Mouse (Mus musculus) stomach, postnatal 0 days (tissue): ENCODE measurements around the gene Zfand2a. TPM values are rescaled to one million over a fixed set of nuclear protein-coding genes. Genes with fewer than 3 reads are reported as not detected.

Experiments
- ATAC-seq: fragments of 200-750 bp; cut with Nextera tagmentation; 2 replicates; pipeline ENCODE4 v1.8.0; 2017; ENCODE audit not compliant: low FRiP score, low TSS enrichment
- DNase-seq: peaks from one replicate; pipeline ENCODE4 v3.0.0-alpha.2; 2016; ENCODE audit warnings: low spot score
- H3K27ac ChIP-seq: fragments of 300-500 bp; sonication (generic); replicated peaks from 2 replicates; pipeline ENCODE4 v1.5.1; 2014; ENCODE audit warnings: mild to moderate bottlenecking, control low read depth
- H3K27me3 ChIP-seq: fragments of 300-500 bp; sonication (generic); 2 replicates; pipeline ENCODE4 v1.6.1; 2014; ENCODE audit warnings: low read length; ENCODE audit not compliant: control insufficient read depth, insufficient read depth
- H3K36me3 ChIP-seq: fragments of 300-500 bp; sonication (generic); 2 replicates; pipeline ENCODE4 v1.6.1; 2014; ENCODE audit warnings: low read length, mixed read lengths; ENCODE audit not compliant: control insufficient read depth, insufficient read depth
- H3K4me1 ChIP-seq: fragments of 300-500 bp; sonication (generic); replicated peaks from 2 replicates; pipeline ENCODE4 v1.6.1; 2014; ENCODE audit warnings: antibody characterized with exemption; ENCODE audit not compliant: control insufficient read depth, insufficient read depth
- H3K4me2 ChIP-seq: fragments of 300-500 bp; sonication (generic); replicated peaks from 2 replicates; pipeline ENCODE4 v1.6.1; 2014; ENCODE audit warnings: low read depth, mild to moderate bottlenecking, control low read depth, moderate library complexity
- H3K4me3 ChIP-seq: fragments of 300-500 bp; sonication (generic); 2 replicates; pipeline ENCODE4 v1.5.1; 2014; ENCODE audit warnings: low read depth, low read length, control low read depth
- H3K9ac ChIP-seq: fragments of 300-500 bp; sonication (generic); 2 replicates; pipeline ENCODE4 v1.6.1; 2014; ENCODE audit warnings: mild to moderate bottlenecking, low read length, control low read depth, mixed read lengths
- H3K9me3 ChIP-seq: fragments of 300-500 bp; sonication (generic); 2 replicates; pipeline ENCODE4 v1.6.1; 2016; ENCODE audit warnings: low read length; ENCODE audit not compliant: control insufficient read depth
- CTCF ChIP-seq: IDR thresholded peaks from 2 replicates; pipeline ENCODE4 v1.5.1; 2016; ENCODE audit warnings: antibody characterized with exemption, low read depth, mild to moderate bottlenecking, moderate library complexity
- EP300 ChIP-seq: optimal IDR thresholded peaks from 2 replicates; pipeline ENCODE3; 2016; ENCODE audit warnings: antibody characterized with exemption
- WGBS: fragments of 180-500 bp; shearing (Covaris S2); extraction: QIAGEN DNeasy Blood & Tissue Kit; methylation state at CpG from one replicate; pipeline ENCODE4 v1.1.7; 2014; 5-methylcytosine and 5-hydroxymethylcytosine counted together
- polyA plus RNA-seq: library from polyadenylated mRNA; unstranded; fragments of >200 nt; fragmentation: Nextera tagmentation; extraction: Ambion mirVana; gene quantifications from 2 replicates; pipeline ENCODE4 v1.2.1, GENCODE M21; 2015

The Zfand2a gene
- polyA plus RNA-seq, 1 experiment from 2014 or later, result 5.3 TPM

DNA sequence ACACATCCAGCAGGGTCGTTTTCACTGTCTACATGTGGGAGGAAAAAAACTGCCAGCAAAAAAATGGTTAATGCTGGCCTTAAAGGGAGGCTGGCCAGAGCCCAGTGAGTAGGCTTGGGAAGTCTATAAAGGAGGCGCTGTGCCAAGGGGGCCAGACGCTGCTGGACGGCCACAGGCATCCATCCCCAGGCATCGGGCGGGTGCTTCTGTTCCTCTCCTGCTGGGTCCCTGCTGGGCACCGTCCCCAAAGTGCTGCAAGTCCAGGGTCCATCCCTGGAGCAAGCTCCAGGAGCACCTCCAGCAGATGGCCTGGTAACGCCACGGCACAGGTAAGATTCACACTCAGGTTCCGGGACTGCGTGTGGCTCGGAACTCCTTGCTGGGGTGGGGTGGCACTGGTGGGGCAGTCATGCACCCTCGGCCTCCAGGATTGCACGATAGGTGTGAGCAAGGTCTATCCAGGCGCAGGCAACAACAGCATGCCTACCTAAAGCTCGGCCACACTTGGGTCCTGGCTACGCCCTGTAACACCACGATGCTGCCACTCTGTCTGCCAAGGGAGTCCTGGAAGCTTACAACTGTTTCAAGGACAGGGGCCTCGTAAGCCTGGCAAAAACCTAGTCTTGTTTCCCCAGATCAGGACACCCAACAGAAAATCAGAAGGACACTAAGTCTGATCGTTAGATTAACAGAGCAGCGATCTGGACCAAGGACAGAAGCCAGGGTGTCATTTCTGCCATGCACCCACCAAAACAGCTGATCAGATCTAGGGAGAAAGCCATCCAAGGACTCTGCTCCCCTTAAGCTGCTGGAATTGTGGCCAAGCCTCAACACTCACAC is 61.1 kb downstream of the Zfand2a start, which contains the start of gene Gper1:
Gene Gper1, plus strand, starts transcription at position 126 of the 840 bp plus-strand sequence.
- Histone ChIP-seq H3K9ac (peak within 1 kb of the TSS; percentile 32), H3K9me3 (no peaks in the 10 kb centered on the region), H3K36me3 (no peaks in the 10 kb centered on the region), H3K27ac (no peak within 1 kb of the TSS), H3K27me3 (no peaks in the 10 kb centered on the region), H3K4me2 (peak within 1 kb of the TSS; percentile 46), H3K4me3 (peak within 1 kb of the TSS; percentile 29), H3K4me1 (peaks cover 6% of the 10 kb centered on the region; the same call in 1 of the 2 replicates)
- WGBS, result 42% methylated on average over 21 of the region's 21 CpGs
- DNase-seq, result peak; percentile 59
- TF ChIP-seq EP300 (no peak), CTCF (0 out of 2 replicates have a peak, but pooled peaks have one; percentile 21)
- ATAC-seq, result no peak

Other genes starting within 250 kb of the Zfand2a start
- gene Get4, start 232.2 kb downstream of the Zfand2a start, polyA plus RNA-seq, result 132 and 133 TPM in 2 replicates
- gene Adap1, start 158.9 kb downstream of the Zfand2a start, polyA plus RNA-seq, result 13.8 and 14.9 TPM in 2 replicates
- 109 and 114 TPM in 2 replicates for gene Cox19, start 133.1 kb downstream of the Zfand2a start, polyA plus RNA-seq
- gene Cyp2w1, start 131.9 kb downstream of the Zfand2a start, polyA plus RNA-seq, result 4.8 and 8.5 TPM in 2 replicates
- gene Gpr146, start 106.9 kb downstream of the Zfand2a start, polyA plus RNA-seq, result 3.5 TPM in 2 replicates
- 0.41 and 0.46 TPM in 2 replicates for gene C130050O18Rik, start 79.3 kb downstream of the Zfand2a start, polyA plus RNA-seq
- 2.8 and 3.2 TPM in 2 replicates for gene Gper1, start 61.4 kb downstream of the Zfand2a start, polyA plus RNA-seq
- 19.2 and 19.7 TPM in 2 replicates for gene 3110082I17Rik, start 24.0 kb downstream of the Zfand2a start, polyA plus RNA-seq
- gene Uncx, start 58.9 kb upstream of the Zfand2a start, polyA plus RNA-seq, result not detected in 2 replicates